Mouse (Mus musculus): ENCODE data around the gene Bcl6.

DNA sequence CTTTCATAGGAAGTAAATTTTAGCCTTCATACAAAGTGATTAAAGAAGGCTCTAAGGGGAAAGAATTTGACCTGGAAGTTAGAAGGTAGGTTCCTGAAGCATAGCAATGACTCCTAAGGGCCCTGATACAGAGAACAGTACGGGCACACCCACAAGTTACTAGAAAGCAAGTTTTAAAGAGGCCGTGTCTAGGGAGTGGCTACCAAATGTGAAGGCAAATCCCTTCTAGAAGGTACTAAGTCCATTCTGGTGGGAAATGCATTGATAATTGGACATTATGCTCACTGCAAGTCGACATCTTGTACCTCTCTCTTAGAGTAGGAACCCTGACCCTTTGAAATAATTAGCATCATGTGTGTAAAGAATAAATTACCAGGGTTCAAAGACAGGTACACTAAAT is 47.7 kb upstream of the Bcl6 start:
- TF ChIP-seq CTCF (IDR thresholded peaks at IDR 0.05; ENCODE audit: insufficient read depth, low read length) (no peak), POLR2A (IDR thresholded peaks at IDR 0.05; ENCODE audit: borderline replicate concordance, extremely low read depth, low read depth, low read length) (no peak)
